Mouse (Mus musculus): Measurements from ENCODE around the gene Clmn.

Clmn gene

DNA sequence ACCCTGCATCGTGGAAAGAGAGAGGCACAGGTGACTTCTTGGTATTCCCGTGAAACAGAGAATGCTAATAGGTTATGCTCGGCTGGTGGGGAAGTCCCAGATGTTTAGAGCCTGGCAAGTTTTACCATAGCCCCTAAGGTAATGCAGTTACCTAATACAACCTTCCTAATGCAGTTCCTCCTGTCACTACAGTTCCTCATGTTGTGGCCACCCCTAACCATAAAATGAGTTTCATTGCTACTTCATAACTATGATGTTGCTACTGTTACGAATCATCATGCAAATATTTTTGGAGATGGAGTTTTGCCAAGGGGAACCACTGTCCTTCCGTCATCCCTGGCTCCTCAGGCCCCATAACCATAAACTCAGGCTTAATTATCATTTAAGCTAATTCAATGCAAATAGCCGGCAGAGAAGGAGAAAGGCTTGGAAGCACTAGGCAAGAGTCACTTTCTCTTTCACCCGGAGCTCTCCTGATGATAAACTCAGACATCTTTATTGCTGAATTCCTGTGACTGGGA is 53.9 kb downstream of the Clmn start:
- no peak for DNase-seq

DNA sequence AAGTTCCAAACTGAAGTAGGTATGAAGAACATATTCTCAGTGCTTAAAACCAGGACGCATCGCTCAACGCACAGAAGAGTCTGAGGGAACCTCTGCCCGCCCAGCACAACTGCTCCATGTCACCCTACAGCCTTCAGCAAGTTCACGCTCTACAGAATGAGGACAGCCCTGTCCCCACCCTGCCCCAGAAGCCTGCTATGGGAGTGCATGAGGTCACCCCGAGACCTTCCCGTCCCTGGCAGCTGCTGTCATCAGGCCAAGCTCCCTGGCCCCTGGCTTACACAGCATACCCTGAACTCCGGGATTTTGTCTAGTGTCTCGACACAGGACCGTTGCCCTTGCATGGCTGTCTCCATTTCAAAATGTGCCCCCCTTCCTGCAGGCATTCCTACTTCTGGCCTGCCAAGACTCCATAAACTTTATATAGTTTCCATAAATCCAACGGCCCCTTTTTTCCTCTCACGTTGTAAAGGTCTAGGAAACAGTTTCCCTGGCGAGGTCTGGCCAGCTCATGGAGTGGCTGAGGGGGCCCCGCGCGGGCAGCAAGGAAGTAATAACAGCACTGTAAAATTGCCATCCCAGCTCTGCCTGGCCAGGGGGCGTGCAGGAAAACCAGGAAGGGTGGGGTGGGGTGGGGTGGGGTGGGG is 56.3 kb downstream of the Clmn start:
- DNase-seq, result no peak

DNA sequence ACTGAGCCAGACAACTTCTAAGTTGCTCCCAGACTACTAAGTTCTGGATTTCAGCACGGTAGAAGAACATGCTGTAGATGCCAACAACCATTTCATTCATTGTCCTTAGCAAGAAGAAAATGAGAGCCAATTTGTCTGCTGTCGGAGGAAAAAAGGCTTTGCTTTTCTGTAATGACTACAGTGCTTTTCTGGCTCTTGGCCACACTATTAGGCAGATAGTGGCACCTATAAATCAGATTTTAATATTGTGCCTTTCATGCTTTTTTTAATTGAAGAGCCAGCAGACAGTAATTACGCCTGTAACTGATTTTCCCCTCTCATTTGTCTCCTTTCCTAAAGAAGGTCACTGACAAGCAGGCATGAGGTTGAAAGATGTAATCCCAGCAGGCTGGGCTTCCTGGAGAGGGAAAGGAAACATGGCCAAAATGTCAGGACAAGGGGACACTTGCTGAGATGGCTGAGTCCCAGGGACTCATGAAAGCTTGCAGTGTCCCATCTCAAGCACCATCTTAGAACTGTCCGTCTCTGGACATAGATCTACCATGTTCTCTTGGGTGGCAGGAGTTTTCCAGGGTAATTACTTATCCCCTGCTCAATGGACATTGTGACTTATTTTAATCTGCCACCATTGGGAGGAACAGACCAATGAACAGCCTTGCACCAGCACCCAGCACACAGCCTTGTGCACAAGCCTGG is 58.0 kb downstream of the Clmn start:
- no peak for DNase-seq

DNA sequence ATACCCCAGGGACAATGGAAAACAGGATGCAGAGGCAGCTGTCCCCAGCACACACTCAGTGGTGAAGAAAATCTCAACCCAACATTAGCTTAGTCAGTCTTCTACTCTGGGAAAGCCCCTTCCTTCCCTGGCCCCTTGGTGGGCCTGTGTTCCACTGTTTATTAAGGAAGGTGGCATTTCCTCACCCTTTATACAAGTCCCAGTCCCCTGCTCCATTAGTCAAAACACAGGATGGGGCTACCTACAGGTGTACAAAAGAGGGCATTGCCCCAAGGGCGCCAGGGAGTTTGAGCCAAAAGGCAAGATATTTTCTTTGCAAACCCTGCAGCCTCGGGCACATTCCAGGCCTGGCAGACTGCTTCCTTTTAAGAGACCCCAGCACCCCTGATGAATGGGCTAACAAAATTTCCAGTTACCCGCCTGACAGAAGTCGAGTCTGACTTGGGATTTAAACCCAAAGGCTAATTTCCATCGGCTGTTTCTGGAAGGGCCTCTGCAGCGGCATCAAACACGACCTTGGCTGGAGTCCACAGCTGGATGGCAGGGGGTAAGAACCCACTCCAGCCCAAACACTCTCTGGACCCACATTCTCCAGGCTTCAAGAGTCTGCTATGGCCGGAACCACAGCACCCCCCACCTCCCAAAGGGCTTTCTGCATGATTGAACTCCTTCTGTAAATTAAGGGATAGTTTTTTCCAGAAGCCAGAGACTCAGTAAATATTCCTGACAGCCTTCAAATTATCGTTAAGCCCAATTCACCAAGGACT is 63.2 kb downstream of the Clmn start:
- DNase-seq, result no peak

DNA sequence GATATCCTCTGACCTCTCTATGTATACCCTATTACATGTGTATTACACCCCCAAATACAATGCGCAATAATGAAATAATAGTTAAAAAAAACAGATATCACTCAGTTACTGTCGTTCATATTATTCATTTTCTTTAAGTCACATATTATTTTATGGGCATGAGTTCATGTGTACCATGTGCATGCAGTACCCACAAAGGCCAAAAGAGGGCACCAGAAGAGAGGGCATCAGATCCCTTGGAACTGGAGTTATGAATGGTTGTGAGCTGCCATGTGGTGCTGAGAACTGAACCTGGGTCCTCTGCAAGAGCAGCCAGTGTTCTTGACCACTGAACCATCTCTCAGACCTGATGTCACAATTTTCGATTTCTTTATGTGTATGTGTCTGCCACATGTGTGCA is 65.5 kb downstream of the Clmn start:
- DNase-seq, result no peak

DNA sequence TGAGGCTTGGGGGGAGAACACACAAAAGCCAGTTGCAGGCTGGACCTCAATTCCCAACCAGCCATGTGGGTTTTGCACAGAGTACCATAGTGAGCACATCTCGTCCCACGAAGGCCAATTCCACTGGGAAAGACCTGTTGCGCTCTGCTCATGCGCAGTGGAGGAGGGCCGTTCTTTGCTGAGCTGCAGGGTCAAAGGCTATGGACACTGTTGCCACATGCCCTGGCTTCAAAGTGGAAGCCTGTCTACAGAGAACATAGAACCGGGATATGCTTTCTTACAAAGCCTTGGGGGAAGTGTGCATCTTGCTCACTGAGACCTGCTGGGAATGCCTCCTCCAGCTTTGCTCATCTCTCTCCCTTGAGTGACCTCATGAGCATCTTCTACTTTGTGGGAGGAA is 67.0 kb downstream of the Clmn start:
- no peak for DNase-seq

DNA sequence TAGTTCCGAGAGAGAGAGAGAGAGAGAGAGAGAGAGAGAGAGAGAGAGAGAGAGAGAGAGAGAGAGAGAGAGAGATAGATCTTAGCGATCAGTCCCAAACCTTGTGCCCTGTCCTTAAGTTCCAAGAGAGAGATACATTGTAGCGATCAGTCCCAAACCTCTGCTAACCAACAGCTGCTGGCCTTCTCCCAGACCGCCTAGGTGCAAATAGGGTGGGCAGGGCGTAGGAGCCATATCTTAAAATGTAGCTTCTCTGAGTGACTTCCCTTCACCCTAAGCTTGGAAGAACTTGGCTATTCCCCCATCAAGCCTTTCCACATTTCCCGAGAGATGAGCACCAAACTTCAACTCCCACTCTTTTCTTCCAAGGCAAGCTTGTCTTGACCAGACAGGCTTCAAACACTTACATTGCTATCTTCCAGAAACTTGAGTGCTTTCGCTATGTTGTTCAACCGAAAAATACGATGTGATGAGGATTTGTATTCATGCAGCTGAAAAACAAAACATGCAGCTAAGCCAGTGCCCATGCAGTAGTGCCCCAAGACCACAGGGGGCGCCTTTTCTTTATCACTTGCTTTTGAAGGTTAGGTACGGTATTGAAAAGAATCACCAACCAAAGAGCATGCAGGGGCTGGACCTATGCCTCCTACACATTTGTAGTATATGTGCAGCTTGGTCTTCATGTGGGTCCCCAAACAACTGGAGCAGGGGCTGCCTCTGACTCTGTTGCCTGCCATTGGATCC is 68.1 kb downstream of the Clmn start:
- no peak for DNase-seq

DNA sequence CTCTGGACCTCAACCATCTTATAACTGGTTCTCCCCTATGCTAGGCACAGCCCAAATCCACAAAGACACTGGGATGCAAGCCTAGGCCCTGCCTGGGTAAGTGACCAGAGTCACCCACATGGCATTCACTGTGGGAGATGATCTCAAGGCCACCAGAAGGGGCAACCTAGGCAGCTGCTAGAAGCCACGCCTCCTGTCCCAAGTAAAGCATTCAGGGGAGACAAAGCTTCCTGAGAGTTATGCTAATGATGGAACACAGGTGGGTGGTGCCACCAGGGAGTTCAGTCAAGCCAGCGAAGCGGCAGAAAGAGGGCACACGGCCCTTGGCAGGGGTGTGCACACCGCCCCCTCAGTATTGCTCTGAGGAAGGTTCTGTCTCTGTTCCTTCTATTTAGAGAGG is 69.9 kb downstream of the Clmn start:
- DNase-seq, result peak; percentile 45

DNA sequence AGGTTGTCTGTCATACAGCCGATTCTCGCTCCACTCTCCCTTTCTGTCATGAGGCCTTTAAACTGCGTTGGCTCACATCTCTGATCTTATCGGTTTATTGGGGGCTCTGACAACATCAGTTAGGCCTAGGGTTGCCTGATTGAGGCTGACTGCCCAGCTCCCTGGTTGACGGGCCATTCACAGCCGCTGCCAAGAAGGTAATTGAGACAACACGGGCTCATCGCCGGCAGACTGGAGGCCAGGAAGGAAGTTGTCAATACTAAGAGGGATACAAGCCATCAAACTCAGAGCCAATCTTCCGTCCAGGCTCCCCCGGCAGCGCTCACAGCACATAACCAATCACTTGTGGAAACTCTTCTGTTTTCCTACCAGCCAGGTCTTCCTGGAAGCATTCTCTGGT is 71.4 kb downstream of the Clmn start:
- DNase-seq, result peak; percentile 59

DNA sequence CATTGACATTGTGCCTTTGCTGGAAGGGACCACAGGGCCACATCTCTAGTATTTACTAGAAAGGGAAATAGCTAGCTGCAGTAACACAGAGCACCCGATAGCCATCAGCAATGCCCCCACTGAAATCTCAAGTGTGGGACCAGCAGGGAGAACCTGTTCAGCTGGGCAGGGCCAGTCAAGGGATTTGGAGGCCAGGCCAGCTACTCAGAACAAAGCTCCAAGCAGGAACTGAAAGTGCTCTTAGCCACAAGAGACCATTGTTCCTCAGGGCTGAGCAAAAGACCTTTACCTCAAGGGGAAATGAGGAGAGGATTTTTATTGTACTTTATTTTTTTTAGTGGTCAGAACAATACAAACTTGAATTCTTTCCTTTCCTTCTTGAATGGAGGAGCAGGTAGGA is 87.3 kb downstream of the Clmn start:
- no peak for DNase-seq

DNA sequence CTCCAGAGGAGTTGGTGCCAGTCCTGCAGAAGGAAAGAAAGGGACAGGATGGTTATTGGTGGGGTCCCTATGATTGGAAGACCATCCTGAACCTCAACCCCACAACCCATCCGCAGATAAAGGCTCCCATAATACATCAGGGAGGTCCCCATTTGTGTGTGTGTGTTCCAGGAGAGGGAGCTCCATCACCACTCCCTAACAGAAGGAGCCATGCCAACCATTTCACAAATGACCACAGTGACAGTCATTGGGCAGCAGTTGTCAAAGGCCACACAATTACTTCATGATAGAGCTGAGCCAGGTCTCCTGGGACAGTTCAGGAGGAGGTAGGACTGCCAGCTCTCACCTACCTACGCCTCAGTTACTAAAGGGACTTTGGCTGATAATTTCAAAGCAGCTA is 92.9 kb downstream of the Clmn start:
- DNase-seq, result peak; percentile 45

DNA sequence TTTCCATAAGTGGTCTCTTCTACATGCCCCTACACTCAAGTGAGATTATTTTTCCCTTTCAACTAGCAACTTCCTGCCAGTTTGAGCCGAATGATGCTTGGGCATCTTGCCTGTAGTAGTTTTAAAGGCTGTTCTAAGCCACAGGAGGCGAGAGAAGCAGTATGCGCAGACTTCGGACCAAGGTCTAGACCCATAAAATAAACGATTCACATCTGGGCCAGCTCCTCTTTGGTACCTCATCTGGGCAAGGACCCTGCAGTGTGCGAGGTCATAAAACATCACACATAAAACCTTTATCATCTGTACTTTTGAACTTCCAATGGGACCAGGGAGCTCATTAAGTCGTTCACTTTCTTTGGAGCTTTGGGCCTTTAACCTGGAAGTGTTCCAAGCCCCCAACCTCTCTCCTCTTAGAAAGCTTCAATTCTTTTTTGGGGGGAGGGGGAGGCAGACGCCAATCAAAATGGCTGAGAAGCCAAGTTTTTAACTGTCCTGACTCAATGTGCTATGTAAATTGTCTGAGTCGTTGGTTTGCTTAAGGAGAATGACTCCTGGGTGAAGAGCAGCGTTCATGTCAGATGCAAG is 95.6 kb downstream of the Clmn start:
- no peak for DNase-seq

DNA sequence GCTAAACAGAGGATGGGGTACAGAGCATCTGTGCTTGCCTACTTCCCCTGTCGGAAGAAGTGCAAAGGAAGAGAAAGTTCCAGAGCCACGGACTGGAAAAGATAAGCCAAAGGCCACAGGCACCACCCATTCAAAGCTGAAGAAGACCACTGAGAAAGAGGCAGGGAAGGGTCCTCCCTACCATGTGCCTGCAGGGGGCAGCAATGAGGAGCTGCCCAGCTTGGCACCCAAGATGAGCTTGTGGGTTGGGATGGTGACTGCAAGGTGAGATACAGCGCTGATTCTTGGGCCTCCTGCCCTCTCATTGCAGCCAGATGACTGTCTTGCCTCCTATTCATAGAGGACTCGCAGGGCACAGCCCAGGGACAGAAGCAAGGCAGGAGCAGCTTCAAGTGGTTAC is 97.7 kb downstream of the Clmn start:
- DNase-seq, result no peak

DNA sequence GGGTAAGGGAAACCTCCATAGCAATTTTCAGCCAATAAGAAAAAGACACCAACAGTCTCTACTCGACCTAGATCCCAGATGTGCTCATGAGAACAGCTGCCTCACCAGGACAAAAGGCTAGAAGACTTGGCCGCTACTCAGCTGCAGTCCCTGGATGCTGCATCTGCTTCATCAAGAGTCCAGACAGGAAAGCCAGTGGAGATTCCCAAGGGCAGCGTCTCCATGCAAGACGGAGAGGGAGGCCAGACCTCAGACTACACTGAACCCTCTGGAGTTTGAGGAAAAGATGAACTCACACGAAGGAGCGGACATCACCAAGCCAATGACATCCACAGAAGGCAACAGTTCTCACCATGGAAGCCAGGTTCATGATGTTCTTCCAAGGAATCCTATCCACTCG is 99.1 kb downstream of the Clmn start:
- no peak for DNase-seq

DNA sequence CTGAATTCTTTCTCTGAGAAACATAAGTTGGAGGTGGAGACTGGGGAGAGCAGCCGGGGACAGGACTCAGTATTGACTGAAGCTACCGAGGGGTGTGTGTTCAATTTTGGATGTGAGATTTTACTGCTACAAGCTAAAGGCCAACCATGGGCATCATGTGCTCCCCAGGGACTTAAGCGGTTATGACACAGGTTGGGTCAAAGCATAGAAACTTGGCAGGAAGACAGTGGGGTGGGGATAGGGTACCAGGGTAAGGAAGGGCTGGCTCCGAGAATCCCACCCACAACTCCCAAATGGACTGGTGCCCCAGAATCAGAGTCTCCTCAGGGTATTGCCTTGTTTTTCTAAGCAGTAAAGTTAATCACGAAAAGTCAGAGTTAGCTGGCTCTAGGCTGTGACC is 99.8 kb downstream of the Clmn start:
- no peak for DNase-seq

DNA sequence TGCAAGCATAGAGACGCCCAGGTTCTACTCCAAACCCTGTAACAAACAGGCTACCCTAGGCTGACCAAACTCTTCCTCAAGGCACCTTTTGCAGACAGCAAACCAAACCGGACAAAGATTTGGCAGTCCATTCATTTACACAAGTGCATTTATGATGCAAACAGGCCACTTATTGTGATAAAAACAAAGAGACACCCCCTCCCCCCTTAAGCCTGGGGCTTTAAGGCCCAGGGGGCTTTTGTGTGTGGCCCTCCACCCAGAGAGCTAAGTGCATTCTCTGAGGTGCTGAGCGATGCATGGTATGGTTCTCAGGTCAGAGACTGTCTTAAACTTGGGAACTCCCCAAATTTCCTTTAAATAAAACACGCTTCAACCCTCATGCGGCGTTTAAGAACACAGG is 101.0 kb downstream of the Clmn start:
- DNase-seq, result no peak

DNA sequence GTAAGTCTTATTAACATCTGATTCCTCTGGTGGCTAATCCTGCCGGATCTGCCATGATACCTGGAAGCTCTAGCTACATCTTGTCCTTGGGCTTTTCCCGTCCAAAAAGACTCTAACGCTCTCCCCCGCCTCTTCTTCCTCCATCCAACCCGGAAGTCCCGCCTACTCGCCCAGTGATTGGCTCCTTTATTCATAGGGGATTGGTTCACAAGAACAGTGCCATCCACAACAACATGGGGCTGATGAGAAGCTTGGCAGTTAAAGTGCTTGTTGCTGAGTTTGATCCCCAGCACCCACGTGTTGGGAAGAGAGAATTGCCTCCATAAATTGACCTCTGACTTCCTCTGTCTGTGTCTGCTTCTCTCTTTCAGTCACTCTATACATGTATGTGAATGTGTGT is 103.5 kb downstream of the Clmn start:
- DNase-seq, result no peak

DNA sequence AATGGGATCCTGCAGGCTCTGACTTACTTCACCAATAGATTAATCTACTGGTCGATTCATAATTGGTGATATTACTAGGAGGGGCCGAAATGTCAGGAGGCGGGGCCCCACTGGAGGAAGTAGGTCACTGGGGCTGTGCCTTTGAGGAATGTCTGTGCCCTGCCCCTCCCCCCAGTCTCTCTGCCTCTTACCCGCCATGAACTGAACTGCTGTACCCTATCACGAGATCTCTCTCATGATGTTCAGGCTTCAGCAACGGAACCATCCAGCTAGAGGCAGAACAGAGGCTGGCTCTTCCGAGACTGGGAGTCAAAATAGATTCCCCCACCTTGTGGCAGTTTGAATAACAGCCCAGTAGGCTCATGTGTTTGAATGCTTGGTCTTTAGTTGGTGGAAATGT is 106.8 kb downstream of the Clmn start:
- DNase-seq, result peak; percentile 43

DNA sequence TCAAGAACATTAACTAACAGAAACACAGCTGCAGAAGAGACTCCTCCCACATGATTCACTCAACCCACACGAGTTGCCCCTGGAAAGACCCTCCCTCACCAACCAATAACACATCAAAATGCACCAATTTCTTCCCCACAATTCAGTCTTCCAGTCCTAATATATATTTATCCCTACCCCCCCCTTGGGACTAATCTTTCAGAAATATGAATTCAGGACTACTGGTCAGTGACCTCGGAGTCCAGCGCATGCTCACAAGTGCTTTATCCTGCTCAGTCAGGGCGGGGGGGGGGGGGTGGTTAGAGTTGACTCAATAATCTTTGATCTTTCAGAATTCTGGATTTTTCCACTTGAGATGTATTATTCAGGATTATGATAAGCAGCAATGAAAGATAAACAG is 111.2 kb downstream of the Clmn start:
- DNase-seq, result no peak

DNA sequence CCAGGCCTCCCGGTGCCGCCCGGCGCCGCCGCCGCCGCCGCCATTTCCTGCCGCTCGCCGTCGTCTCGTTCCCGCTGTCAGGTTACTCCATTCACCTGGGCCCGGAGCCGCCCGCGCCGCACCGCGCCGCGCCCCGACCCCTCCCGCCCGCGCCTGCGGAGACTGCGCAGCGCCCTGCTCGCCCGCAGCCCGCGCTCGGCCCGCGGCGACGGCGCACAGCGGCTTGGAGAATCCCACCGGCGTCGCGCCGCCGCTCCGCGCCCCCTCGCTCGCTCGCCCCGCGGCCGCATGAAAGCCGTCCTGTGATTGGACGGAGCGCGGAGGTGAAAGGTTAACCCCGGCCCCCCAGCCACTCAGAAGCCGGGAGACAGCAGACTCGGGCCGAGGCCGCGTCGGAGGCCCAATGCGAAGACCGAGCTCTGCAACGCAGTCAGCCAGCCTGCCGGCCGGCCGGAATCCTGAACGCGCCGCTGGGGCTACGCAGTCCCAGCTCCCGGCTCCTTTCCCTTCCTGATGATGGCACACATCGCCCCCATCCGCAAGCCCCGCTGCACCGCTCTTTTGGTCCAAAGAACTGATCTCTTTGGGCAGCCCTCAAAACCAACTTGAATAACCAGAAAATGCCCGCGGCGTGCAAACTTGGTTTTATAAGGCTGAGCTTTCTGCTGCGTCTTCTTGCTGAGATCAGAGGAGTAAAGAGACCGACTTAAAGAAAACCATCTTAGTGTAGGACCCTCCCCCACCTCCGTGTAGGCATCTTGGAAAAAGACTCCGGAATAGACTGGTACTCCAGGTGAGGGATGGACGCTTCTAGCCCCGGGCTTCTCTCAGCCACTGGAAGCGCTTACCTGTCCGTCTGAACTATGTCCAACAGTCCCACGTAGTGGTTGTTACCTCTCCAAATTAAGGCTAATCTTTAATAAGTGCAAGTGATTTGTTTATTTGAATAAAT is 112.8 kb downstream of the Clmn start, which contains the start of gene Dicer1:
Dicer1 (minus strand) TSS at position 139 of the 952 bp plus-strand sequence.
- DNase-seq, result peak; percentile 98

DNA sequence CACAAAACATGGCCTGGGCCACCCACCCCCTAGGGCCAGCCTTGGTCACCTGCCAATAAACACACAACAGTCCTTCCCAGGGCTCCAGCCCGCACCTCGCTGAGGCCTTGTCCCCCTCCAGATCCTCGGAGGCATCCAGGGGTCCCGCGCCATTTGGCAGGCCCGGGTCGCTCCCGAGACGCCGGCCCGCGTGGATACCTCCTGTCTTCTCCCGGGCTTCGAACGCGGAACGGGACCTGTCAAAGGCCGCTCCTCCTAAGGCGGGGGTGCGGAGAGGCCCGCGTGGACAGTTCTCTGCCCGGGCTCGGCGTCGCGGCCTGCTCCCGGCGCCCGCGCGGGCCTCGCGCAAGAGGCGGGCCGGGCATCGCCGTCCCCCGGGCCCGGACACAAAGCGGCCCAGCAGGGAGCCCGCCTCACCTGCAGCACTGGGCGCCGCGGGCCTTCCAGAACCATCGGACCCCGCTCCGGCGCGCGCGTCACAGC is 113.5 kb downstream of the Clmn start:
- peak; percentile 66 for DNase-seq
